Mouse (Mus musculus): ENCODE measurements at regions not wholly inside any gene's neighbourhood (a gene's known extent, or its start where the extent isn't known, plus 50 kb on each side); places are given as distances from the start of the nearest gene placed in this dataset.

DNA sequence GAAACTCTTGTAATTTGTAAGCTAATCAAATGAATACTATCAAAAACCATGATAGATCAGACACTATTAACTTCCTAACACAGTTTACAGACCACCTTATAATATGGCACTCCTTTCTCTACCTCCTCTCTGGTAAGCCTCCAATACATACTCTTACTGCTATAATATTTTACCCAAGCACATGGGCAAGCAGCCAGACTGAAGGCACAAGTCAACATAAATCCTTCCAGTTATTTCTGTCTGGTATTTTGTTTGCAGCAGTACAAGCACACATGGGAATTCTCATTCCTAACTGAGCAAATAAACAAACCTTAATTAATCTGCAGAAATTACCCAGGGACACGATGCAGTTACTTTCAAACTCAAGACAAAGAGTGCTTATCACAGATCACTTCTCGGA lies 210.7 kb upstream of the Zc3h12c start:
- no peak for TF ChIP-seq CTCF (IDR thresholded peaks at IDR 0.05; ENCODE audit: low read depth, low read length)
- no peak for TF ChIP-seq GATA2 (IDR thresholded peaks at IDR 0.05; ENCODE audit: borderline replicate concordance, low read depth, low read length)
- TF ChIP-seq GATA1 (IDR thresholded peaks at IDR 0.05; ENCODE audit: borderline replicate concordance, low read length): no peak
- TF ChIP-seq TAL1 (conservative IDR thresholded peaks at IDR 0.05; ENCODE audit: low read depth, low read length): no peak
- TF ChIP-seq POLR2AphosphoS5 (IDR thresholded peaks at IDR 0.05; ENCODE audit: insufficient replicate concordance, low read depth, low read length): no peak

Measured in G1E (cell line).